ENCODE assay signal across 12 mouse cellular contexts in the genomic region with DNA sequence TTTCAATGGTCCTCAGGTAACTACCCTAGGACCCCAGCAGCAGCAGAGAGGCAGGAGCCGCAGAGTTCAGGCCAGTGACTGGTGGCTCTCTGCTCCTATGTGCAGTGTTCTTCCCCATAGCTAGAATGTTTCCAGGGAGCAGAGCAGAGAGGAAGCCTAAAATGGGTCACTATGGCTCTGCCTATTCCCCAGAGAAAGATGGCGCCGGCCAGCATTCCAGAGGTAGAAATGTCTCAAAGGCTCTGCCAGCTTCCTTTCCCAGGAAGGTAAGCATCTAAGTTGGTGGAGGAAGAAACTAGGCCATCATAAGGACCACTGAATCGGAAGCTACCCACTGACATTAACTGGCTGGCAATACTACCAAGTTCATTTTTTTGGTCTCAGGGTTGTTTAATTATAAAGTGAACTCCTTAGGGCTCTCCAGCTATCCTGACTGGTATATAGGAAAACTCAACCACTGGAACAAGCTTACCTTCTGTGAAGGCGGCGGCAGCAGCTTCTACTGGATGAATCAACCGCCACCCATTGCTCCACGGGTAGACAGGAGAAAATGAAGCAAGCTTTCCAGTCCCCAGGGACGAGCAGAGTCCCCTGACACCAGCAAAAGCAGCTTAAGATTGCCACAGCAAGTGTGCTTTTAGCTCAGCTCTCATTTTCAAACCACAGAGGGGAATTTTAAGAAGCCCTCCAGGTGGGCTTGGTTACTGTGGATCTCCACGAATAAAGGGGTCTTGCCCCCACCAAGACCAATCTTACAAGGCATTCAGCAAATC. TPM values are rescaled to one million over a fixed set of nuclear protein-coding genes. Genes with fewer than 3 reads are reported as not detected.
A peak's percentile ranks its signal among the peaks of the same experiment; 100 is the strongest.
DNase-seq lines count a peak whose midpoint lies in the region; ATAC-seq and TF ChIP-seq lines count a peak whose summit lies in the region.
"Had no signal": no experiment of that assay in that cellular context is flagged by ENCODE, and none has a peak within 500 bp of the region (broad histone marks: within the 10 kb centered on the region; RNA-seq: fewer than 3 reads in every experiment).

No protein-coding gene starts in this region.

- ATAC-seq in heart, embryonic 15.5 days (replicated peaks; ENCODE audit: insufficient number of reproducible peaks, insufficient read depth, low FRiP score, low read depth), result no peak
- no peak for ATAC-seq in midbrain, embryonic 13.5 days
- ATAC-seq in midbrain, embryonic 14.5 days (ENCODE audit: low FRiP score, low TSS enrichment), result no peak
- ATAC-seq in hindbrain, embryonic 16.5 days, result no peak
- no peak for ATAC-seq in stomach, postnatal 0 days (ENCODE audit: low FRiP score, low TSS enrichment)
- no peak for ATAC-seq in kidney, embryonic 14.5 days (ENCODE audit: low FRiP score, low TSS enrichment)
- ATAC-seq: intestine, postnatal 0 days had no signal

- H3K4me1 ChIP-seq in heart, embryonic 15.5 days (replicated peaks), result peaks cover 76% of the 10 kb centered on the region
- H3K4me1 ChIP-seq in midbrain, embryonic 13.5 days (replicated peaks), result peaks cover 85% of the 10 kb centered on the region
- peaks cover 29% of the 10 kb centered on the region for H3K4me1 ChIP-seq in midbrain, embryonic 14.5 days (ENCODE audit: control insufficient read depth, insufficient read depth, low read length)
- peaks cover 54% of the 10 kb centered on the region for H3K4me1 ChIP-seq in hindbrain, embryonic 16.5 days (ENCODE audit: control insufficient read depth, insufficient read depth, low read depth, low read length)
- H3K4me1 ChIP-seq in stomach, postnatal 0 days (replicated peaks; ENCODE audit: control insufficient read depth, insufficient read depth), result 0 out of 2 replicates have a peak, but pooled peaks cover 5% of the 10 kb centered on the region
- peaks cover 36% of the 10 kb centered on the region for H3K4me1 ChIP-seq in kidney, embryonic 14.5 days (ENCODE audit: control insufficient read depth, insufficient read depth, low read length)

- no peak overlapping the region for H3K9ac ChIP-seq in heart, embryonic 15.5 days
- no peak overlapping the region; the same call in 1 of the 2 replicates for H3K9ac ChIP-seq in midbrain, embryonic 13.5 days (replicated peaks)
- H3K9ac ChIP-seq in midbrain, embryonic 14.5 days (replicated peaks; ENCODE audit: low read length), result no peak overlapping the region
- H3K9ac ChIP-seq in hindbrain, embryonic 16.5 days (ENCODE audit: low read depth, low read length), result no peak overlapping the region
- no peak overlapping the region for H3K9ac ChIP-seq in stomach, postnatal 0 days (ENCODE audit: low read length)
- no peak overlapping the region for H3K9ac ChIP-seq in kidney, embryonic 14.5 days (ENCODE audit: low read depth, low read length)
- H3K9ac ChIP-seq: lung, embryonic 14.5 days had no signal

- H3K9me3 ChIP-seq in heart, embryonic 15.5 days (replicated peaks), result no peaks in the 10 kb centered on the region
- H3K9me3 ChIP-seq in midbrain, embryonic 13.5 days, result no peaks in the 10 kb centered on the region
- no peaks in the 10 kb centered on the region for H3K9me3 ChIP-seq in midbrain, embryonic 14.5 days (ENCODE audit: control insufficient read depth, low read length)
- no peaks in the 10 kb centered on the region for H3K9me3 ChIP-seq in hindbrain, embryonic 16.5 days (ENCODE audit: control insufficient read depth, low read length)
- no peaks in the 10 kb centered on the region for H3K9me3 ChIP-seq in stomach, postnatal 0 days (ENCODE audit: control insufficient read depth, low read length)
- H3K9me3 ChIP-seq in kidney, embryonic 14.5 days (ENCODE audit: control insufficient read depth, low read length), result no peaks in the 10 kb centered on the region
- H3K9me3 ChIP-seq: megakaryocyte, embryonic 14.5 days had no signal

- no peak for TF ChIP-seq EP300 in stomach, postnatal 0 days (optimal IDR thresholded peaks at IDR 0.05)

- no peak for TF ChIP-seq CTCF in stomach, postnatal 0 days (IDR thresholded peaks at IDR 0.05; ENCODE audit: low read depth)

- 0 out of 2 replicates have a peak overlapping the region, but pooled peaks have one; percentile 3 for H3K27ac ChIP-seq in heart, embryonic 15.5 days
- H3K27ac ChIP-seq in midbrain, embryonic 13.5 days, result 0 out of 2 replicates have a peak overlapping the region, but pooled peaks have one; percentile 19
- no peak overlapping the region for H3K27ac ChIP-seq in midbrain, embryonic 14.5 days (replicated peaks; ENCODE audit: low read depth, low read length)
- peak overlapping the region; percentile 40 for H3K27ac ChIP-seq in hindbrain, embryonic 16.5 days (ENCODE audit: low read depth, low read length)
- 0 out of 2 replicates have a peak overlapping the region, but pooled peaks have one; percentile 8 for H3K27ac ChIP-seq in stomach, postnatal 0 days (replicated peaks)
- no peak overlapping the region for H3K27ac ChIP-seq in kidney, embryonic 14.5 days (ENCODE audit: low read depth, low read length)

- no peaks in the 10 kb centered on the region for H3K27me3 ChIP-seq in heart, embryonic 15.5 days
- no peaks in the 10 kb centered on the region for H3K27me3 ChIP-seq in midbrain, embryonic 13.5 days
- no peaks in the 10 kb centered on the region for H3K27me3 ChIP-seq in midbrain, embryonic 14.5 days (ENCODE audit: control insufficient read depth, insufficient read depth, low read length)
- H3K27me3 ChIP-seq in hindbrain, embryonic 16.5 days (replicated peaks; ENCODE audit: control insufficient read depth, insufficient read depth, low read length), result no peaks in the 10 kb centered on the region
- no peaks in the 10 kb centered on the region for H3K27me3 ChIP-seq in stomach, postnatal 0 days (ENCODE audit: control insufficient read depth, insufficient read depth, low read length)
- H3K27me3 ChIP-seq in kidney, embryonic 14.5 days (ENCODE audit: control insufficient read depth, insufficient read depth, low read length), result no peaks in the 10 kb centered on the region
- H3K27me3 ChIP-seq: megakaryocyte, embryonic 14.5 days had no signal

- no peak overlapping the region for H3K4me3 ChIP-seq in heart, embryonic 15.5 days
- H3K4me3 ChIP-seq in midbrain, embryonic 13.5 days (replicated peaks), result no peak overlapping the region
- no peak overlapping the region for H3K4me3 ChIP-seq in midbrain, embryonic 14.5 days (replicated peaks; ENCODE audit: low read depth, low read length)
- H3K4me3 ChIP-seq in hindbrain, embryonic 16.5 days (ENCODE audit: low read length), result no peak overlapping the region
- no peak overlapping the region for H3K4me3 ChIP-seq in stomach, postnatal 0 days (ENCODE audit: low read depth, low read length)
- H3K4me3 ChIP-seq in kidney, embryonic 14.5 days (ENCODE audit: low read length), result no peak overlapping the region
- H3K4me3 ChIP-seq: megakaryocyte, embryonic 14.5 days had no signal

- no peak for DNase-seq in heart, postnatal 4 days
- DNase-seq in midbrain, embryonic 14.5 days, result no peak
- DNase-seq in stomach, postnatal 0 days (ENCODE audit: low spot score), result no peak
- DNase-seq: cerebellum, adult 18-20 months; lung, embryonic 14.5 days; right cerebral cortex, postnatal 4 days had no signal

- WGBS in heart, embryonic 15.5 days, result 83% methylated on average over 10 of the region's 10 CpGs
- WGBS in midbrain, embryonic 13.5 days, result 79% methylated on average over 10 of the region's 10 CpGs
- 79% methylated on average over 10 of the region's 10 CpGs for WGBS in midbrain, embryonic 14.5 days
- WGBS in hindbrain, embryonic 16.5 days, result 74% methylated on average over 10 of the region's 10 CpGs
- 83% methylated on average over 10 of the region's 10 CpGs for WGBS in stomach, postnatal 0 days
- 83% methylated on average over 10 of the region's 10 CpGs for WGBS in kidney, embryonic 14.5 days

- H3K36me3 ChIP-seq in heart, embryonic 15.5 days, result no peaks in the 10 kb centered on the region
- H3K36me3 ChIP-seq in midbrain, embryonic 13.5 days, result 0 out of 2 replicates have a peak, but pooled peaks cover 3% of the 10 kb centered on the region
- 0 out of 2 replicates have a peak, but pooled peaks cover 5% of the 10 kb centered on the region for H3K36me3 ChIP-seq in midbrain, embryonic 14.5 days (ENCODE audit: control insufficient read depth, insufficient read depth, low read length)
- H3K36me3 ChIP-seq in hindbrain, embryonic 16.5 days (ENCODE audit: control insufficient read depth, insufficient read depth, low read length), result no peaks in the 10 kb centered on the region
- no peaks in the 10 kb centered on the region for H3K36me3 ChIP-seq in stomach, postnatal 0 days (ENCODE audit: control insufficient read depth, insufficient read depth, low read length)
- peaks cover 14% of the 10 kb centered on the region for H3K36me3 ChIP-seq in kidney, embryonic 14.5 days (ENCODE audit: control insufficient read depth, insufficient read depth, low read length)

- no peak overlapping the region for H3K4me2 ChIP-seq in heart, embryonic 15.5 days
- H3K4me2 ChIP-seq in midbrain, embryonic 13.5 days (replicated peaks), result no peak overlapping the region
- no peak overlapping the region for H3K4me2 ChIP-seq in midbrain, embryonic 14.5 days (ENCODE audit: low read length)
- H3K4me2 ChIP-seq in hindbrain, embryonic 16.5 days (ENCODE audit: low read length), result no peak overlapping the region
- no peak overlapping the region for H3K4me2 ChIP-seq in stomach, postnatal 0 days (replicated peaks; ENCODE audit: low read depth)
- H3K4me2 ChIP-seq in kidney, embryonic 14.5 days (replicated peaks; ENCODE audit: low read depth, low read length), result no peak overlapping the region
- H3K4me2 ChIP-seq: lung, embryonic 14.5 days had no signal

RNA-seq across cellular contexts. Expression of a gene that starts 4.7 kb away (rescaled TPM):
- 50.6 and 63.6 TPM in 2 replicates for polyA plus RNA-seq in heart, embryonic 15.5 days (2015; fragmentation: Nextera tagmentation; extraction: Ambion mirVana)
- total RNA-seq in heart, postnatal 4 days (2021), result 10 to 100 TPM; 95.4 to 95.9 TPM
- 75.5 and 83.2 TPM in 2 replicates for polyA plus RNA-seq in midbrain, embryonic 13.5 days (2015; fragmentation: Nextera tagmentation; extraction: Ambion mirVana)
- 46.8 and 53.7 TPM in 2 replicates for polyA plus RNA-seq in midbrain, embryonic 14.5 days (2014; fragmentation: Nextera tagmentation; extraction: Ambion mirVana)
- polyA plus RNA-seq in hindbrain, embryonic 16.5 days (2015; fragmentation: Nextera tagmentation; extraction: Ambion mirVana), result 43.2 and 46.6 TPM in 2 replicates
- 41.5 and 47.7 TPM in 2 replicates for polyA plus RNA-seq in stomach, postnatal 0 days (2015; fragmentation: Nextera tagmentation; extraction: Ambion mirVana)
- 54.4 and 61.9 TPM in 2 replicates for polyA plus RNA-seq in kidney, embryonic 14.5 days (2014; fragmentation: Nextera tagmentation; extraction: Ambion mirVana)

RNA-seq across cellular contexts. Expression of a gene that starts 27.8 kb away (rescaled TPM):
- polyA plus RNA-seq in heart, embryonic 15.5 days (2015; fragmentation: Nextera tagmentation; extraction: Ambion mirVana), result 10.4 and 12.9 TPM in 2 replicates
- total RNA-seq in heart, postnatal 4 days (2021), result 10 to 100 TPM; 16.4 to 17.1 TPM
- polyA plus RNA-seq in midbrain, embryonic 13.5 days (2015; fragmentation: Nextera tagmentation; extraction: Ambion mirVana), result 15.6 and 15.9 TPM in 2 replicates
- polyA plus RNA-seq in midbrain, embryonic 14.5 days (2014; fragmentation: Nextera tagmentation; extraction: Ambion mirVana), result 15.0 and 17.6 TPM in 2 replicates
- polyA plus RNA-seq in hindbrain, embryonic 16.5 days (2015; fragmentation: Nextera tagmentation; extraction: Ambion mirVana), result 14.9 and 17.7 TPM in 2 replicates
- polyA plus RNA-seq in stomach, postnatal 0 days (2015; fragmentation: Nextera tagmentation; extraction: Ambion mirVana), result 6.7 and 7.3 TPM in 2 replicates
- 6.3 and 9.0 TPM in 2 replicates for polyA plus RNA-seq in kidney, embryonic 14.5 days (2014; fragmentation: Nextera tagmentation; extraction: Ambion mirVana)

RNA-seq across cellular contexts. Expression of a gene that starts 30.0 kb away (rescaled TPM):
- polyA plus RNA-seq in heart, embryonic 15.5 days (2015; fragmentation: Nextera tagmentation; extraction: Ambion mirVana), result 0.09 TPM in 2 replicates
- under 1 TPM; 0.24 to 0.32 TPM for total RNA-seq in heart, postnatal 4 days (2021)
- not detected in 2 replicates for polyA plus RNA-seq in midbrain, embryonic 13.5 days (2015; fragmentation: Nextera tagmentation; extraction: Ambion mirVana)
- not detected in 2 replicates for polyA plus RNA-seq in midbrain, embryonic 14.5 days (2014; fragmentation: Nextera tagmentation; extraction: Ambion mirVana)
- 0.24 and 0.56 TPM in 2 replicates for polyA plus RNA-seq in hindbrain, embryonic 16.5 days (2015; fragmentation: Nextera tagmentation; extraction: Ambion mirVana)
- 0.05 TPM in 1 of 2 replicates, not detected in the other for polyA plus RNA-seq in stomach, postnatal 0 days (2015; fragmentation: Nextera tagmentation; extraction: Ambion mirVana)
- polyA plus RNA-seq in kidney, embryonic 14.5 days (2014; fragmentation: Nextera tagmentation; extraction: Ambion mirVana), result 0.30 and 0.44 TPM in 2 replicates

Comparison
In these comparisons a context has a peak if more than half of its experiments do, and no peak if none do; other contexts are left out.
1. H3K27ac ChIP-seq: peak in heart, embryonic 15.5 days (single experiment), midbrain, embryonic 13.5 days (single experiment), hindbrain, embryonic 16.5 days (single experiment) and stomach, postnatal 0 days (single experiment); none in midbrain, embryonic 14.5 days (single experiment) and kidney, embryonic 14.5 days (single experiment).